Mouse (Mus musculus) testis, adult 2 months (tissue): ENCODE measurements around the gene Comp. TPM values are rescaled to one million over a fixed set of nuclear protein-coding genes. Genes with fewer than 3 reads are reported as not detected.

ENCODE experiments used
- H3K27ac ChIP-seq: fragments of 200-500 bp; 2 replicates; pipeline ENCODE4 v1.5.1; 2012; ENCODE audit warnings: low read depth, low read length; ENCODE audit not compliant: control insufficient read depth, insufficient read depth
- H3K27me3 ChIP-seq: fragments of 200-500 bp; 2 replicates; pipeline ENCODE4 v1.6.1; 2012; ENCODE audit warnings: mild to moderate bottlenecking, low read length, moderate library complexity; ENCODE audit not compliant: control insufficient read depth, insufficient read depth
- H3K36me3 ChIP-seq: fragments of 200-500 bp; 2 replicates; pipeline ENCODE4 v1.6.1; 2012; ENCODE audit warnings: mild to moderate bottlenecking, low read length; ENCODE audit not compliant: control insufficient read depth, insufficient read depth
- H3K4me1 ChIP-seq: fragments of 200-500 bp; 2 replicates; pipeline ENCODE4 v1.6.1; 2012; ENCODE audit warnings: low read length; ENCODE audit not compliant: control insufficient read depth, insufficient read depth
- H3K4me3 ChIP-seq: fragments of 200-500 bp; 2 replicates; pipeline ENCODE4 v1.5.1; 2012; ENCODE audit warnings: low read depth, mild to moderate bottlenecking, low read length, moderate library complexity, mixed read lengths; ENCODE audit not compliant: control insufficient read depth
- CTCF ChIP-seq: fragments of 200-500 bp; IDR thresholded peaks from 2 replicates; pipeline ENCODE4 v1.5.1; 2012; ENCODE audit warnings: low read depth, mild to moderate bottlenecking, inconsistent platforms, low read length, moderate library complexity; ENCODE audit not compliant: control insufficient read depth, insufficient read depth, insufficient replicate concordance
- POLR2A ChIP-seq: fragments of 200-500 bp; IDR thresholded peaks from 2 replicates; pipeline ENCODE4 v1.6.1; 2012; ENCODE audit warnings: low read depth, mild to moderate bottlenecking, inconsistent platforms, low read length, moderate library complexity; ENCODE audit not compliant: control insufficient read depth
- polyA plus RNA-seq: library from polyadenylated mRNA; depleted of rRNA; stranded (reverse); fragments of >200 nt; gene quantifications from 2 replicates; pipeline ENCODE4 v1.2.3, GENCODE M21; 2012; rRNA removed

Comp gene
- polyA plus RNA-seq: 409 and 456 TPM in 2 replicates

DNA sequence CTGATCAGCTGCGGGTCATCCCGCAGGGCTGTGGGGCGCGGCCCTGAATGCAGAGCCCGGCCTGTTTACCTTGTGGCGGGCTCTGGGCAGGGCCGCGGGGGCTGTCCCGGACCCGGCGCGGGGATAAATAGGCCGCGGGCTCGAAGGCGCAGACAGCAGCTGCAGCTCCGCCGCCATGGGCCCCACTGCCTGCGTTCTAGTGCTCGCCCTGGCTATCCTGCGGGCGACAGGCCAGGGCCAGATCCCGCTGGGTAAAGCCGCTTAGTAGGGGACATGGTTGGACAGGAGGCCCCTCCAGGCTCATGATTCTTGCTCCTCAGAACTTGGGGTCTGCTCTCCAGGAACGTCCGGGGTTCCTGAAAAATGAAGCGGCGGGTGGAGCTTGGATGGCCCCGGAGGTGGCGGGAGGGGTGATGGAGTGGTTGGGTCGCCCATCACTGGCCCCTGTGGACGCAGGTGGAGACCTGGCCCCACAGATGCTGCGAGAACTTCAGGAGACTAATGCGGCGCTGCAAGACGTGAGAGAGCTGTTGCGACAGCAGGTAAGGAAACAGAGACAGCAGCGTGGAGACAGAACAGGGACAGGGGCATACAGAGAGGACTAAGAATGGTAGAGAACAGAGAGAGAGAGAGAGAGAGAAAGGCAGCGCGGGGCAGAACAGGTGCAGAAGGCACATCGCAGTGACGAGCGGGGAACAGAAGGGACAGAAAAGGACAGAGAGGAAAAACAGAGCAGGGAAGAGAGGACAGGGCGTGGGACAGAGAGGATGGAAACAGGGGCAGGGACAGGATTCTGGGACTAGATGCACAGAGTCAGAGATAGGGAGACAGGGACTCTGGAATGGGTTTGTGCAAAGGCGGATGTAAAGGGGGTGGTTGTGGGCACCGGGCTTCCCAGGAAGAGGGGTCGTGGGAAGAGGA is at the start of gene Comp:
Gene Comp, plus strand, starts transcription at position 162 of the 921 bp plus-strand sequence.
- TF ChIP-seq CTCF (no peak), POLR2A (no peak)
- Histone ChIP-seq H3K4me1 (peaks cover 44% of the 10 kb centered on the region), H3K27me3 (no peaks in the 10 kb centered on the region), H3K4me3 (peak within 1 kb of the TSS; percentile 89), H3K27ac (peak within 1 kb of the TSS; percentile 23; the same call in 1 of the 2 replicates), H3K36me3 (no peaks in the 10 kb centered on the region; the same call in 1 of the 2 replicates)

DNA sequence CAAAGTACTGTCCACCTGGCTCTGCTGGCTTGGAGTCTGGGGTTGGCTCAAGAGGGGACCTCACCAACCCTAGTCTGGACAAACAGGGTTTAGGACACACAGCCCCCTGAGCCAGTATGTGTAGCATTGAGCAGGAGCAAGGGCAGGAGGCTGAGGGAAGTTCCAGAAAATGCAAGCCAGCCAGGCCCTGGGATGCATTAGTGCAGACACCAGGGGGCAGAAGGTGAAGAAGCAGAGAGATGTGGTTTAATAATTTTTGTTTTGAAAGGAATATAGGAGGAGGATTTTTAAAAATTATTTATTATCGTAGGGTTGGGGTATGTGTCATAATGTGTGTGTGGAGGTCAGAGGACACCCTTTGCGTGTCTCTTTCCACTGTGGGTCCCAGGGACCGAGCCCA is 49.6 kb upstream of the Comp start:
- no peak for TF ChIP-seq POLR2A
- TF ChIP-seq CTCF: 0 out of 2 replicates have a peak, but pooled peaks have one; percentile 1
- Histone ChIP-seq H3K27me3 (no peaks in the 10 kb centered on the region), H3K36me3 (no peaks in the 10 kb centered on the region), H3K4me3 (no peak overlapping the region), H3K4me1 (peaks cover 7% of the 10 kb centered on the region), H3K27ac (no peak overlapping the region)

DNA sequence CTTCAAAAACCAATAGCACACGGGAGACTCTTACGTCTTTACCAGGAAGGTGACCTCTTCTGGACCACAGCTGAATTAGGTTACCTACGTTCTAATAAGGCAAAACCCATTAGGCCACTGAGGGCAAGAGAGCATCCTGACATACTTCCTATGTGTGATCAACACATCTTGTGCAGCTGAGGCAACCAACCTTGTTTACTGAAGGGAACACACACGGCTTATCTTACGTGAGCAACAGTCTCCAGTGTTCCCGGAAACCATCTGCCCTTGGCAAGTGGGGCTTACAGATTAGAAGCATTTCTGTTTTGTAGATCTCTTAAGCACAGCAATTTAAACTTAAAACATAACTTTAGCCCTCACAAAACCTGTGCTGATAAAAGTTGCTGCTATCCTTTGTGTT is 45.8 kb upstream of the Comp start:
- H3K4me3 ChIP-seq: no peak overlapping the region
- no peak overlapping the region for H3K27ac ChIP-seq
- no peaks in the 10 kb centered on the region for H3K27me3 ChIP-seq
- no peaks in the 10 kb centered on the region for H3K36me3 ChIP-seq
- TF ChIP-seq CTCF: no peak
- H3K4me1 ChIP-seq: peaks cover 35% of the 10 kb centered on the region

DNA sequence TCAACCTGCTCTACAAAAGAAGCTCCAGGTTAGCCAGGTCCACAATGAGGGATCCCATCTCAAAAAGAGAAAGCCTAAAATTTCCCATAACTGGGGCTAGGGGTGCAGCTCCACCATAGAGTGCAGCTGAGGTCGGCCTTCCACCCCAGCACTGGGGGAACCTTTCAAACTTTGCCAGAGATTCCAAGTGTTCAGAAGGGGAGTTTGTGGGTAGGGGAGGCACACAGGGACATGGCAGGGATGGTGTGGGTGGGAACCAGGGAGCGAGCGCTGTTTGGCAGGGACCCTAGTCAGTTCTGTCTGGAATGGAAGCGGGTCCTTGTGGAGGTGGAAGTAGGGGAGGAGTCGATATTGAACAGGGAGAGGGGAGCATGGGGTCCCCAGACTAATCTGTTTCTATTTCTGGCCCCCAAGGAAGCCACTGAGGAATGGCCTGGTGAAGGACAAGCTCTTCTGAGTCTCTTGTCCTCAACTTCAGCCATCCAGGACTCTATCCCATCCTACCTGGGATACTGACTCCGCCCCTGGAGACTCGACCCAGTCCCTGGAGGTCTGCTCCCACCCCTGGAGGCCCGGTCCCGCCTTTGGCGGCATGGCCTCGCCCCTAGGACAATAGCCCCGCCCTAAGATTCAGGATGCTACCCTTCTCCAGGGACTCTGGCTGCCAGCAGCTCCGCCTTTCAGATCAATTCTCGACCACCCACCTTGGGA is 44.1 kb upstream of the Comp start, which contains the start of gene Gdf1:
Gene Gdf1, plus strand, starts transcription at position 694 of the 711 bp plus-strand sequence.
- no peaks in the 10 kb centered on the region for H3K27me3 ChIP-seq
- H3K4me3 ChIP-seq: peak within 1 kb of the TSS; percentile 26; the same call in 1 of the 2 replicates
- H3K36me3 ChIP-seq: peaks cover 2% of the 10 kb centered on the region
- H3K4me1 ChIP-seq: peaks cover 35% of the 10 kb centered on the region
- TF ChIP-seq POLR2A (no peak), CTCF (no peak)
- no peak within 1 kb of the TSS for H3K27ac ChIP-seq

DNA sequence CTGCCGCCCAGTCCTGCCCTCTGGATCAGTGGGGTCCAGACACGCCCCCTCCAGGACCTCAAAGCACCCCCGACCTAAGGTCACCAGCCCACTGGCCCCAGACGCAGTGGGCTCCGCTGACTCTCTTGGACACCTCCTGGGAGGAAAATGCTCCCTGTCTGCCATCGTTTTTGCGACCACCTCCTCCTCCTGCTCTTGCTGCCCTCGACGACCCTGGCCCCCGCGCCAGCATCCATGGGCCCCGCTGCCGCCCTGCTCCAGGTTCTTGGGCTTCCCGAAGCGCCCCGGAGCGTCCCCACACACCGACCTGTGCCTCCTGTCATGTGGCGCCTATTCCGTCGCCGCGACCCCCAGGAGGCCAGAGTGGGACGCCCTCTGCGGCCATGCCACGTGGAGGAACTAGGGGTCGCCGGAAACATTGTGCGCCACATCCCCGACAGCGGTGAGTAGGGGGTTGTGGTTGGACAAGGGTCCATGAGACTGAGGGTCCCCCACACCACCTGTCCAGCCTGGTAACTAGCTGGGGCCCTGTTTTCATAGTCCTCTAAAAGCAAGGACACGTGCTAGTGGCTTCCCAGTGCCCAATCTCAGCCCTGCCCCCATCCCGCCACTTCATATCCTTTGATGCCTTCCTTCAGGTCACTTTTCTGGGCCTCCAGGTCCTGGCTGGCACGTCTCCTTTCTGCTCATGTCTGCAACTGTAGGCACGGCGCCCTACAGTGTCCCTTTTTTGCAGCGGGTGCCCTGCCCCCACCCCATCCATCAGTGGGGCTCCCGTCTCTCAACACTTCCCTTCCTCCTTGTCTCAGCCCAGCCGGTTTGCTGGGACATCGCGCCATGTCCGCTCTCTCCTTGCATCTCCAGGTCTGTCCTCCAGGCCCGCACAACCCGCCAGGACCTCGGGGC is 43.3 kb upstream of the Comp start:
- TF ChIP-seq CTCF: no peak; the same call in 1 of the 2 replicates
- no peak for TF ChIP-seq POLR2A
- Histone ChIP-seq H3K4me1 (peaks cover 35% of the 10 kb centered on the region), H3K27ac (no peak overlapping the region), H3K36me3 (peaks cover 2% of the 10 kb centered on the region), H3K4me3 (peak overlapping the region; percentile 26; the same call in 1 of the 2 replicates), H3K27me3 (no peaks in the 10 kb centered on the region)

DNA sequence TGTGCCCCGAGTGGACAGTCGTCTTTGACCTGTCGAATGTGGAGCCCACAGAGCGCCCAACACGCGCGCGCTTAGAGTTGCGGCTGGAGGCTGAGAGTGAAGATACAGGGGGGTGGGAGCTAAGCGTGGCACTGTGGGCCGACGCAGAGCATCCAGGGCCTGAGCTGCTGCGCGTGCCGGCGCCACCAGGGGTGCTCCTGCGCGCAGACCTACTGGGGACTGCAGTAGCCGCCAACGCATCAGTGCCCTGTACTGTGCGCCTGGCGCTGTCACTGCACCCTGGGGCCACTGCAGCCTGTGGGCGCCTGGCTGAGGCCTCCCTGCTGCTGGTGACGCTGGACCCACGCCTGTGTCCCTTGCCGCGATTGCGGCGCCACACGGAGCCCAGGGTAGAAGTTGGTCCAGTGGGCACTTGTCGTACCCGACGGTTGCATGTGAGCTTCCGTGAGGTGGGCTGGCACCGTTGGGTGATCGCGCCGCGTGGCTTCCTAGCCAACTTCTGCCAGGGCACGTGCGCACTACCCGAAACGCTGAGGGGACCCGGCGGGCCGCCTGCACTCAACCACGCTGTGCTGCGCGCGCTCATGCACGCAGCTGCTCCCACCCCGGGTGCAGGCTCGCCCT is 42.5 kb upstream of the Comp start:
- TF ChIP-seq CTCF (no peak; the same call in 1 of the 2 replicates), POLR2A (no peak)
- Histone ChIP-seq H3K4me1 (peaks cover 35% of the 10 kb centered on the region), H3K27ac (no peak overlapping the region), H3K36me3 (peaks cover 5% of the 10 kb centered on the region), H3K4me3 (peak overlapping the region; percentile 30), H3K27me3 (no peaks in the 10 kb centered on the region)

DNA sequence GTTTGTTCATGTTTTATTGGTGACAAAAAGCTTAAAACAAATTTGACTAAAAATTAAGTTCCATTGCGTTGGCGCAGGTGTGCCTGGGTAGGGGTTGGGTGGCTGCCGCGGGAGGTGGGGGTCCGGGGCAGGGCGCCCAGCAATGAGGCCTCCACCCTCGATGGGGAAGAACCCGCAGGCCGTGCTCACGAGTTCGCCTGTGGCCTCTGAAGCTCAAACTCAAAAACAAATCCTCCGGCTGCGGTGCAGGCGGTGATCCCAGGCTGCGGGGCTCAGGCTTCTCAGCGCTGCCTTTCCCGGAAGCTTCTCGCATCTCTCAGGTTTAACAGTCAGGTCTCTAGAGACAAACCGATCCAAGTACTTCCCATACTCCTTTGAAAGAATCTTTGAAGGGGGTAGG is 41.8 kb upstream of the Comp start:
- H3K27ac ChIP-seq: no peak overlapping the region
- H3K36me3 ChIP-seq: peaks cover 5% of the 10 kb centered on the region
- H3K4me1 ChIP-seq: peaks cover 35% of the 10 kb centered on the region
- H3K27me3 ChIP-seq: no peaks in the 10 kb centered on the region
- TF ChIP-seq CTCF (no peak), POLR2A (no peak)
- H3K4me3 ChIP-seq: no peak overlapping the region
